Mouse (Mus musculus): ENCODE measurements at regions not wholly inside any gene's neighbourhood (a gene's known extent, or its start where the extent isn't known, plus 50 kb on each side); places are given as distances from the start of the nearest gene placed in this dataset.

- TF ChIP-seq CTCF (IDR thresholded peaks at IDR 0.05) (no peak), EP300 (IDR thresholded peaks at IDR 0.05) (no peak)
Measured at GRCm38 (mm10) chr4:54021069-54021829, 195.4 kb downstream of the Tmem38b start.

Data from lung, postnatal 0 days (tissue).